Mouse (Mus musculus) E14TG2a.4 (cell line): Measurements from ENCODE around the gene Sfpq.
A peak's percentile ranks its signal among the peaks of the same experiment; 100 is the strongest.
"Not testable (repeated sequence)": the region's sequence is repeated elsewhere in the genome, so short reads cannot be mapped to it uniquely, and the experiment has no call there.

ENCODE experiments used
- CTCF ChIP-seq: conservative IDR thresholded peaks from 2 replicates; pipeline ENCODE4 v1.5.1; 2014; ENCODE audit warnings: low read length
- POU5F1 ChIP-seq: IDR thresholded peaks from 2 replicates; pipeline ENCODE4 v1.6.1; 2014; ENCODE audit warnings: low read length, borderline replicate concordance

DNA sequence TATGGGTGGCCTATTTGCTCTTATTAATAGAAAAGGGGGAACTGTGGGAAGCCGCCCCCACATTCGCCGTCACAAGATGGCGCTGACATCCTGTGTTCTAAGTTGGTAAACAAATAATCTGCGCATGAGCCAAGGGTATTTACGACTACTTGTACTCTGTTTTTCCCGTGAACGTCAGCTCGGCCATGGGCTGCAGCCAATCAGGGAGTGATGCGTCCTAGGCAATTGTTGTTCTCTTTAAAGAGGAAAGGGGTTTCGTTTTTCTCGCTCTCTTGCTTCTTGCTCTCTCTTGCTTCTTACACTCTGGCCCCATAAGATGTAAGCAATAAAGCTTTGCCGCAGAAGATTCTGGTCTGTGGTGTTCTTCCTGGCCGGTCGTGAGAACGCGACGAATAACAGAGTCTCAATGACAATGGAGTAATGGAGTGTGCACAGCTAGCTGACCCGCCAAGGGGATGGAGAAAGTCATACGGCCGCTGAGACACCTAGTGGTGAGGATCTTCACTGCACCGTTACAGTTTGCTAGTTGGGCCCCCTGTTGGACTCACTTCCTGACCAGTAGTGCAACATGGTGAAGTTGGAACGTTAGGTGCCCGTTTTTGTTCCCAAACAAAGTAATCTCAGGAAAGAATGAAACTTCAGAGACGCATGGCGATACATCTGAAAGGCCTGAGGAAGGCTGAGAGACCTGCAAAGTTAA, 5.7 kb upstream of the Sfpq start:
- peak; percentile 63 for TF ChIP-seq CTCF
- TF ChIP-seq POU5F1, result not testable (repeated sequence)
